Mouse (Mus musculus) embryonic facial prominence, embryonic 10.5 days (tissue): Measurements from ENCODE around the gene Rras2. TPM values are rescaled to one million over a fixed set of nuclear protein-coding genes. Genes with fewer than 3 reads are reported as not detected.

Source experiments
- DNase-seq: peaks from one replicate; pipeline ENCODE4 v3.0.0-alpha.2; 2017; ENCODE audit warnings: low spot score
- H3K27ac ChIP-seq: fragments of 300-500 bp; sonication (generic); replicated peaks from 2 replicates; pipeline ENCODE4 v1.5.1; 2016; ENCODE audit warnings: mild to moderate bottlenecking
- H3K27me3 ChIP-seq: fragments of 300-500 bp; sonication (generic); replicated peaks from 2 replicates; pipeline ENCODE4 v1.6.1; 2016; ENCODE audit warnings: low read depth, mild to moderate bottlenecking; ENCODE audit not compliant: poor library complexity, severe bottlenecking
- H3K36me3 ChIP-seq: fragments of 300-500 bp; sonication (generic); replicated peaks from 2 replicates; pipeline ENCODE4 v1.6.1; 2016; ENCODE audit warnings: mild to moderate bottlenecking, moderate library complexity
- H3K4me1 ChIP-seq: fragments of 300-500 bp; sonication (generic); 2 replicates; pipeline ENCODE4 v1.6.1; 2016
- H3K4me3 ChIP-seq: fragments of 300-500 bp; sonication (generic); 2 replicates; pipeline ENCODE4 v1.5.1; 2016; ENCODE audit warnings: mild to moderate bottlenecking, moderate library complexity
- H3K9me3 ChIP-seq: fragments of 300-500 bp; sonication (generic); 2 replicates; pipeline ENCODE4 v1.6.1; 2016; ENCODE audit warnings: mild to moderate bottlenecking
- WGBS: fragments of 180-500 bp; shearing (Covaris S2); methylation state at CpG from one replicate; pipeline ENCODE4 v1.1.7; 2016; 5-methylcytosine and 5-hydroxymethylcytosine counted together
- polyA plus RNA-seq: library from polyadenylated mRNA; unstranded; fragments of >200 nt; fragmentation: Nextera tagmentation; extraction: Ambion mirVana; gene quantifications from 2 replicates; pipeline ENCODE4 v1.2.1, GENCODE M21; 2016

Rras2 gene
- polyA plus RNA-seq, 1 experiment from 2014 or later = 26.9 TPM

- no peaks in the 10 kb centered on the region for H3K9me3 ChIP-seq
- peaks cover 4% of the 10 kb centered on the region; the same call in 1 of the 2 replicates for H3K27me3 ChIP-seq
- no peak for DNase-seq
- no peaks in the 10 kb centered on the region for H3K36me3 ChIP-seq
- H3K27ac ChIP-seq = no peak overlapping the region
- H3K4me1 ChIP-seq = peaks cover 9% of the 10 kb centered on the region
- H3K4me3 ChIP-seq = no peak overlapping the region
- WGBS = 93% methylated on average over 3 of the region's 3 CpGs
Measured at GRCm38 (mm10) chr7:114139400-114139799, 21.8 kb upstream of the Rras2 start.

GRCm38 (mm10) chr7:114138261-114138660 is 20.7 kb upstream of the Rras2 start:
- Histone ChIP-seq H3K4me1 (peaks cover 11% of the 10 kb centered on the region), H3K27ac (no peak overlapping the region), H3K9me3 (no peaks in the 10 kb centered on the region), H3K36me3 (no peaks in the 10 kb centered on the region), H3K27me3 (peaks cover 4% of the 10 kb centered on the region; the same call in 1 of the 2 replicates), H3K4me3 (no peak overlapping the region)
- WGBS = 96% methylated on average over 2 of the region's 2 CpGs
- DNase-seq = no peak

GRCm38 (mm10) chr7:114135166-114135565 is 17.6 kb upstream of the Rras2 start:
- DNase-seq = no peak
- Histone ChIP-seq H3K27me3 (peaks cover 4% of the 10 kb centered on the region; the same call in 1 of the 2 replicates), H3K36me3 (no peaks in the 10 kb centered on the region), H3K4me3 (no peak overlapping the region), H3K27ac (no peak overlapping the region), H3K4me1 (peaks cover 7% of the 10 kb centered on the region), H3K9me3 (no peaks in the 10 kb centered on the region)
- WGBS = 20% methylated on average over 6 of the region's 6 CpGs

DNA sequence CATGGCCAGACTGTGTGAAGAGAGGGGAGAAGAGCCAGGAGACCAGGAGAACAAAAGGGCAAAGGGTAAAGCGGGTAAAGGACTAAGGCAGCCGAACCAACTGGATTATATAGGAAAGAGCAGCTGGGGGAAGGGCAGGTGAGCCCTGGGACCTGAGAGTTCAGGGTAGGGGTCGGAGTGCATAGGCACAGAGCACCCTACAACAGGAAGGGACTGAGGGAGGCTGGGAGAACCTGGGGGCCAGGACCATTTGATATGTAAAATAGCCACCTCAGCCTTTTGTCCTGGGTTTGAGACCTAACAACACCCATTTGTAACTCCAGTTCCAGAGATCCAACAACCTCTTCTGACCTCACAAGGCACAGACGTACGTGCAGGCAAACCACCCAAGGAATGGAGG is 16.4 kb upstream of the Rras2 start:
- no peak overlapping the region for H3K4me3 ChIP-seq
- H3K27me3 ChIP-seq = peaks cover 4% of the 10 kb centered on the region; the same call in 1 of the 2 replicates
- no peak overlapping the region for H3K27ac ChIP-seq
- 26% methylated on average over 5 of the region's 5 CpGs for WGBS
- H3K9me3 ChIP-seq = no peaks in the 10 kb centered on the region
- no peak for DNase-seq
- H3K36me3 ChIP-seq = no peaks in the 10 kb centered on the region
- H3K4me1 ChIP-seq = peaks cover 7% of the 10 kb centered on the region

DNA sequence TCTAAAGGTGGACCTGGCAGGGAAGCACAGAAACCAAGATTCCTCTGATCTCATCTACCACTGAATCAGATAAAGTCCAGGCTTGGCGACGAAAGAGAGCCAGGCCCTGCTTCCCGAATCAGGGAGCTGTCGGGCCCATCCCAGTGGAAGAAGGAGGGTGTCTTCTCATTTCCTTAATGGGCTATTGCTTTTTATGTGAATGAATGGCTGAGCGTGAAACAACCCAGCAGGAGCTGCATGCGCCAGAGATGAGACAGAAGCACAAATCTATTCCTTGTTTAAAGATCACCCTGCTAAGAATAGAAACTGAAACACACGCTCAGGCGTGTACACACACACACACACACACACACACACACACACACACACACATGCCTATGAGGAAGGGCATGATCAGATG is 14.7 kb upstream of the Rras2 start:
- peaks cover 4% of the 10 kb centered on the region; the same call in 1 of the 2 replicates for H3K27me3 ChIP-seq
- WGBS = 69% methylated on average over 8 of the region's 8 CpGs
- no peaks in the 10 kb centered on the region for H3K36me3 ChIP-seq
- DNase-seq = no peak
- no peaks in the 10 kb centered on the region for H3K9me3 ChIP-seq
- H3K4me1 ChIP-seq = peaks cover 7% of the 10 kb centered on the region
- H3K4me3 ChIP-seq = no peak overlapping the region
- H3K27ac ChIP-seq = no peak overlapping the region

DNA sequence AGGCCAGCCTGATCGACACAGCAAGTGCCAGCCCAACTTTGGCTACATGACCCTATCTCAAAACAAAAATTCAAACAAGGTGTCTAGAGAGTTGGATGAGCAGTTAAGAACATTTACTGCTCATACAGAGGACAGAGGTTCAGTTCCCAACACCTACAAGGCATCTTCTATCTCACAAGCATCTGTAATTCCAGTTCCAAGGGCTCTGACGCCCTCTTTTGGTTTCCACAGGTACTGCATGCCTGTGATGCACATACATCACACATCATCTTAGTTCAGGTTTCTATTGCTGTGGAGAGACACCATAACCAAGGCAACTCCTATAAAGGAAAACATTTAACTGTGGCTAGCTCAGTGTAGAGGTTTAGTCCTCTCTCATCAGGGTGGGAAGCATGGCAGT is 11.7 kb upstream of the Rras2 start:
- WGBS = 62% methylated on average over 2 of the region's 2 CpGs
- no peaks in the 10 kb centered on the region for H3K36me3 ChIP-seq
- no peak for DNase-seq
- no peak overlapping the region for H3K4me3 ChIP-seq
- no peak overlapping the region for H3K27ac ChIP-seq
- no peaks in the 10 kb centered on the region for H3K27me3 ChIP-seq
- H3K9me3 ChIP-seq = no peaks in the 10 kb centered on the region
- peaks cover 2% of the 10 kb centered on the region; the same call in 1 of the 2 replicates for H3K4me1 ChIP-seq

GRCm38 (mm10) chr7:114118180-114118579 is 599 bp upstream of the Rras2 start:
- DNase-seq = no peak
- Histone ChIP-seq H3K9me3 (no peaks in the 10 kb centered on the region), H3K4me3 (peak overlapping the region; percentile 86), H3K27me3 (peaks cover 9% of the 10 kb centered on the region; the same call in 1 of the 2 replicates), H3K4me1 (peaks cover 24% of the 10 kb centered on the region), H3K27ac (no peak overlapping the region), H3K36me3 (no peaks in the 10 kb centered on the region; the same call in 1 of the 2 replicates)
- 29% methylated on average over 7 of the region's 7 CpGs for WGBS

DNA sequence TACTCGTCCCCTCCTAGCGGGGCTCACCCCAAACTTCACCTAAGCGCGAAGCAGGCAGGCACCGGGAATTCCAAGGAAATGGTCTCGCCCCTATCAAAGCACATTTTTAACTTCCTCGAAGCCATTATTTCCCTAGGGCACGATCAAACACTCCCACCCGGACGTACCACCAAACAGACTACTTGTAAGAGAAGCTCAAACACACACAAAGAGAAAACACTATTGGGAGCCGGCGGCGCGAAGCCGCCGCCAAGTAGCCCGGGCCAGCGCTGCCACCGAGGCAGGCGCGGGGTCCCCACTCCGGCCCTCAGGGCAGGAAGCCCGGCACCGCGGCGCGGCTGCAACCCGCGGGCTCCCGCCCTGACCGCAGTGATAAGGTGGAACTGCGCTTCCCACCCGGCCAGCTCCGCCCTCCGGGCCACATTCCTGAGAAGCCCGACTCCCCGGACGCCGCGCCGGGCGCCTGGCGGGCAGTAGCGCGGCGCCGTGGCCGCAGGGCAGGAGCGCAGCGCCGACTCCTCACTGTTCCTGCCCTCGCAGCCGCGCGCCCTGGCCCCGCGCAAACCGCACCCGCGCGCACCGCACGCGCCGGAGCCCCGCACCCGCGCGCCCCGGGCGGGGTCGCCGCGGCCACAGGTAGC is 750 bp downstream of the Rras2 start:
- H3K36me3 ChIP-seq = no peaks in the 10 kb centered on the region; the same call in 1 of the 2 replicates
- WGBS = under 1% methylated on average over 74 of the region's 74 CpGs
- peak overlapping the region; percentile 86 for H3K4me3 ChIP-seq
- H3K27me3 ChIP-seq = peaks cover 9% of the 10 kb centered on the region; the same call in 1 of the 2 replicates
- peak; percentile 84 for DNase-seq
- H3K27ac ChIP-seq = peak overlapping the region; percentile 93
- H3K4me1 ChIP-seq = peaks cover 24% of the 10 kb centered on the region
- no peaks in the 10 kb centered on the region for H3K9me3 ChIP-seq

DNA sequence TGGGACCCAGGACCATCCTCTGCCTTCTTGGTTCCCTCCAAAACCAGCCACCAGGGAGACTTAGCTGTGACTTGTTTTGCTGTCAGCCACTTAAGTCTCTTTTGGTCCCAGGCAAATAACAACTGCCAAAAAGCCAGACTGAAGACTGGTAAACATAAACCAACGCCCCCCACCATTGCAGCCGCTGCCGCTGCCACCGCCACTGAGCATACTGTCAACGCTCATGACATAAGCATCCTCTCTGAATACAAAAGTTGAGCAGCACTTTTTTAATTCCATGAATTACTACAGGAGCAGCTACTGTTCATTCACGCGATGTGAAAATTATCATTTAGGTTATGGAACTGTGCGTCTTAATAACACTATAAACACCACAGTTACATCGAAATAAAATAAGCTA is 1.6 kb downstream of the Rras2 start:
- Histone ChIP-seq H3K36me3 (no peaks in the 10 kb centered on the region; the same call in 1 of the 2 replicates), H3K9me3 (no peaks in the 10 kb centered on the region), H3K4me1 (peaks cover 24% of the 10 kb centered on the region), H3K27me3 (peaks cover 9% of the 10 kb centered on the region; the same call in 1 of the 2 replicates), H3K27ac (no peak overlapping the region), H3K4me3 (peak overlapping the region; percentile 86)
- no peak for DNase-seq
- WGBS = 27% methylated on average over 9 of the region's 9 CpGs

- WGBS = 87% methylated on average over 3 of the region's 3 CpGs
- no peak for DNase-seq
- H3K4me3 ChIP-seq = no peak overlapping the region
- no peak overlapping the region for H3K27ac ChIP-seq
- H3K4me1 ChIP-seq = peaks cover 24% of the 10 kb centered on the region
- H3K9me3 ChIP-seq = no peaks in the 10 kb centered on the region
- no peaks in the 10 kb centered on the region; the same call in 1 of the 2 replicates for H3K36me3 ChIP-seq
- peaks cover 9% of the 10 kb centered on the region; the same call in 1 of the 2 replicates for H3K27me3 ChIP-seq
Measured at GRCm38 (mm10) chr7:114114976-114115375, 2.6 kb downstream of the Rras2 start.

GRCm38 (mm10) chr7:114114284-114114683 is 3.3 kb downstream of the Rras2 start:
- Histone ChIP-seq H3K27ac (no peak overlapping the region), H3K4me1 (peaks cover 24% of the 10 kb centered on the region), H3K9me3 (no peaks in the 10 kb centered on the region), H3K27me3 (peaks cover 9% of the 10 kb centered on the region; the same call in 1 of the 2 replicates), H3K36me3 (no peaks in the 10 kb centered on the region; the same call in 1 of the 2 replicates), H3K4me3 (no peak overlapping the region)
- 88% methylated on average over 2 of the region's 2 CpGs for WGBS
- no peak for DNase-seq

GRCm38 (mm10) chr7:114110500-114110899 is 7.1 kb downstream of the Rras2 start:
- H3K9me3 ChIP-seq = no peaks in the 10 kb centered on the region
- H3K4me3 ChIP-seq = no peak overlapping the region
- WGBS = 90% methylated on average over 2 of the region's 2 CpGs
- DNase-seq = no peak
- no peak overlapping the region for H3K27ac ChIP-seq
- H3K4me1 ChIP-seq = peaks cover 13% of the 10 kb centered on the region
- H3K27me3 ChIP-seq = no peaks in the 10 kb centered on the region
- no peaks in the 10 kb centered on the region; the same call in 1 of the 2 replicates for H3K36me3 ChIP-seq

- Histone ChIP-seq H3K27me3 (no peaks in the 10 kb centered on the region), H3K4me1 (peaks cover 22% of the 10 kb centered on the region; the same call in 1 of the 2 replicates), H3K27ac (no peak overlapping the region), H3K4me3 (no peak overlapping the region), H3K36me3 (no peaks in the 10 kb centered on the region), H3K9me3 (no peaks in the 10 kb centered on the region)
- 91% methylated on average over 8 of the region's 8 CpGs for WGBS
- DNase-seq = no peak
Measured at GRCm38 (mm10) chr7:114105886-114106285, 11.7 kb downstream of the Rras2 start.
